Mouse (Mus musculus) olfactory bulb, adult 2 months (tissue): Measurements from ENCODE around the gene Trim38.

ENCODE experiments used
- CTCF ChIP-seq: fragments of 200-500 bp; IDR thresholded peaks from 2 replicates; pipeline ENCODE4 v1.5.1; 2012; ENCODE audit warnings: low read depth, mild to moderate bottlenecking, low read length, moderate library complexity; ENCODE audit not compliant: insufficient read depth
- POLR2A ChIP-seq: fragments of 200-500 bp; IDR thresholded peaks from 2 replicates; pipeline ENCODE4 v1.6.1; 2012; ENCODE audit warnings: mild to moderate bottlenecking, low read depth, low read length, moderate library complexity; ENCODE audit not compliant: insufficient read depth

DNA sequence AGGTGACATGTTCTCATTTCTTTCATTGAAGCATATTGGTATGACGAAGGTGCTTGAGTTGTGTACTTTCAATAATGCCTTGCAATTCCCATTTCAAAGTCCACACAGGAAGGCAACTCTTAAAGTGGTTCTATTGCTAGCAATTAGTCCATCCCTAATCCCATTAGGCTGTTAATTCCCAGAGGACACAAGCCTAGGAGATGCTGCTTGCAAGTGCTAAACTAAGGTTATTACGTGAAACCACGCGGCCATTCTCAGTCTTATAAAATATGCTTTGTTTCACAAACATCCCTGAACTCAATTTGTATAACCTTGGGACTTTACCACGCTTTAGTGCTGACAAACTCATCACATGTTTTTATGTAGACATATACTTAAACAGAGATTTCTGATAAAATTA lies 32.6 kb upstream of the Trim38 start:
- no peak for TF ChIP-seq POLR2A
- TF ChIP-seq CTCF, result no peak
